Mouse (Mus musculus) liver, adult 2 months (tissue): ENCODE data around the gene Adamtsl2. TPM values are rescaled to one million over a fixed set of nuclear protein-coding genes. Genes with fewer than 3 reads are reported as not detected.

ENCODE experiments used
- DNase-seq: peaks from one replicate; pipeline ENCODE4 v3.0.0-alpha.2; 2011; ENCODE audit warnings: low read depth, low spot score; ENCODE audit errors: extremely low read depth
- H3K27ac ChIP-seq: fragments of 200-500 bp; replicated peaks from 2 replicates; pipeline ENCODE4 v1.5.1; 2012; ENCODE audit warnings: low read depth, mild to moderate bottlenecking, control low read depth, inconsistent platforms, low read length; ENCODE audit not compliant: insufficient read depth
- H3K27me3 ChIP-seq: fragments of 200-500 bp; 2 replicates; pipeline ENCODE4 v1.6.1; 2012; ENCODE audit warnings: mild to moderate bottlenecking, moderate library complexity, low read length, inconsistent platforms; ENCODE audit not compliant: control insufficient read depth, insufficient read depth
- H3K36me3 ChIP-seq: fragments of 200-500 bp; 2 replicates; pipeline ENCODE4 v1.6.1; 2012; ENCODE audit warnings: low read length, inconsistent platforms; ENCODE audit not compliant: control insufficient read depth, insufficient read depth
- H3K4me1 ChIP-seq: fragments of 200-500 bp; 2 replicates; pipeline ENCODE4 v1.6.1; 2011; ENCODE audit warnings: low read length; ENCODE audit not compliant: control insufficient read depth, insufficient read depth
- H3K4me3 ChIP-seq: fragments of 200-500 bp; 2 replicates; pipeline ENCODE4 v1.5.1; 2011; ENCODE audit warnings: low read depth, mild to moderate bottlenecking, control low read depth, low read length, moderate library complexity; ENCODE audit not compliant: insufficient read depth
- H3K79me2 ChIP-seq: fragments of 200-500 bp; 2 replicates; pipeline ENCODE4 v1.6.1; 2012; ENCODE audit warnings: inconsistent platforms, mild to moderate bottlenecking, low read length, moderate library complexity; ENCODE audit not compliant: control insufficient read depth, insufficient read depth
- H3K9ac ChIP-seq: fragments of 200-500 bp; 2 replicates; pipeline ENCODE4 v1.6.1; 2012; ENCODE audit warnings: low read depth, mild to moderate bottlenecking, control low read depth, inconsistent platforms, low read length
- CTCF ChIP-seq: fragments of 200-500 bp; IDR thresholded peaks from 2 replicates; pipeline ENCODE4 v1.5.1; 2011; ENCODE audit warnings: low read depth, low read length, control low read depth
- POLR2A ChIP-seq: fragments of 200-500 bp; IDR thresholded peaks from 2 replicates; pipeline ENCODE4 v1.6.1; 2011; ENCODE audit warnings: low read length, control low read depth; ENCODE audit not compliant: insufficient read depth; ENCODE audit errors: extremely low read depth
- WGBS: fragments of 180-500 bp; shearing (Covaris S2); methylation state at CpG from one replicate; pipeline ENCODE4 v1.1.7; 2018; 5-methylcytosine and 5-hydroxymethylcytosine counted together
- polyA plus RNA-seq: library from polyadenylated mRNA; depleted of rRNA; stranded (reverse); fragments of >200 nt; gene quantifications from 2 replicates; pipeline ENCODE4 v1.2.3, GENCODE M21; 2012; rRNA removed
- total RNA-seq: library from RNA; depleted of rRNA; stranded (reverse); fragments of >200 nt; gene quantifications from 2 replicates; pipeline ENCODE4 v1.2.3, GENCODE M21; 2014; rRNA removed

Adamtsl2 gene
- total RNA-seq, result 3.5 and 4.4 TPM in 2 replicates
- polyA plus RNA-seq, result 4.4 and 6.7 TPM in 2 replicates

DNA sequence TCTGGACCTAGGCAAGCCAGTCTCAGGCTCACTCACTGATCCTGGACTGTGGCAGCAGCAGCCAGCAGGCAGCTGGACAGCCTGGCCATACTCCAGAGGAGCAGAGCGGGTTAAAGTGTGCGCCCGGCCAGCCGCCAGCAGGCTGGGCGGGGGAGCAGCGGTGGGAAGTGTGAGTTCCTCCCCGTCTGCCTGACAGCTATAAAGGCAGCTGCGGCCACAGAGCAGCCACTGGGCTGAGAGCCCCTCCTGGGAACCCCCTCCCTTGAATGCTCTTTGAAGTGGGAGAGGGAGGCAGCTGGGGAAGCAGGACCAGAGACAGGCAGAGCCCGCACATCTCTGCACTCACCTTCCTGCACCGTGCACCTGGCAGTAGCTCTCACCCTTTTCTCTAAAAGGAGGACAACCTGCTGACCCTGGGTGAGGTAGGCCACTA is at the start of gene Adamtsl2:
Adamtsl2 (plus strand) TSS at position 228 of the 433 bp plus-strand sequence.
- Histone ChIP-seq H3K27ac (no peak within 1 kb of the TSS), H3K36me3 (no peaks in the 10 kb centered on the region), H3K27me3 (no peaks in the 10 kb centered on the region), H3K9ac (peak within 1 kb of the TSS; percentile 14), H3K4me1 (0 out of 2 replicates have a peak, but pooled peaks cover 3% of the 10 kb centered on the region), H3K4me3 (peak within 1 kb of the TSS; percentile 23), H3K79me2 (no peaks in the 10 kb centered on the region)
- TF ChIP-seq POLR2A (no peak), CTCF (no peak)
- peak; percentile 60 for DNase-seq
- WGBS, result 3% methylated on average over 10 of the region's 10 CpGs

GRCm38 (mm10) chr2:27032361-27032760 is 46.8 kb upstream of the Adamtsl2 start:
- H3K27ac ChIP-seq, result no peak overlapping the region
- TF ChIP-seq CTCF, result no peak
- TF ChIP-seq POLR2A, result no peak
- no peaks in the 10 kb centered on the region for H3K36me3 ChIP-seq
- no peaks in the 10 kb centered on the region for H3K79me2 ChIP-seq
- H3K27me3 ChIP-seq, result no peaks in the 10 kb centered on the region
- H3K4me1 ChIP-seq, result no peaks in the 10 kb centered on the region
- DNase-seq, result no peak
- H3K9ac ChIP-seq, result no peak overlapping the region
- no peak overlapping the region for H3K4me3 ChIP-seq
- WGBS, result 75% methylated on average over 2 of the region's 2 CpGs

DNA sequence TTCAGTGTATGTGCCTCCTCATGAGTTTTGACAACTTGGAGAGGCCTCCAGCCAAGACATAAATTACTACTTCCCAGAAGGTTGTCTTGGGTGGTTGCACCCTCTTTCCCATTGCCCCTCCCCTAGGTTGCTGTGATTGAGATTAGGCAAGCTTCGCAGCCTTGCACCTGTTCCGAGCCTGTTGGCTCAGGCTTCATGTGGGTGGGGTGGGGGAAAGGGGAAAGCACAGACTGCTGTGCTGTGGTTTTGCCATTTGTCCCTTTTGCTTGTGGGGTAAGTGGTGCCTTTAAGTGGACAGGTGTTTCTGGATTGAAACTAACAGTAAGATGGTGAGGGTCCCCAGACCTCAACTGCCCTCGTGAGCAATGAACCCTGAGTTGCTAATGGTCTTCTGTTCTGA is 43.2 kb upstream of the Adamtsl2 start:
- no peak overlapping the region for H3K27ac ChIP-seq
- no peaks in the 10 kb centered on the region for H3K79me2 ChIP-seq
- DNase-seq, result no peak
- H3K36me3 ChIP-seq, result no peaks in the 10 kb centered on the region
- H3K9ac ChIP-seq, result no peak overlapping the region
- TF ChIP-seq POLR2A (no peak), CTCF (no peak)
- 49% methylated on average over 3 of the region's 3 CpGs for WGBS
- H3K27me3 ChIP-seq, result no peaks in the 10 kb centered on the region
- no peaks in the 10 kb centered on the region for H3K4me1 ChIP-seq
- H3K4me3 ChIP-seq, result no peak overlapping the region

- H3K9ac ChIP-seq, result no peak overlapping the region
- H3K27ac ChIP-seq, result no peak overlapping the region
Measured at GRCm38 (mm10) chr2:27037008-27037407, 42.2 kb upstream of the Adamtsl2 start.

DNA sequence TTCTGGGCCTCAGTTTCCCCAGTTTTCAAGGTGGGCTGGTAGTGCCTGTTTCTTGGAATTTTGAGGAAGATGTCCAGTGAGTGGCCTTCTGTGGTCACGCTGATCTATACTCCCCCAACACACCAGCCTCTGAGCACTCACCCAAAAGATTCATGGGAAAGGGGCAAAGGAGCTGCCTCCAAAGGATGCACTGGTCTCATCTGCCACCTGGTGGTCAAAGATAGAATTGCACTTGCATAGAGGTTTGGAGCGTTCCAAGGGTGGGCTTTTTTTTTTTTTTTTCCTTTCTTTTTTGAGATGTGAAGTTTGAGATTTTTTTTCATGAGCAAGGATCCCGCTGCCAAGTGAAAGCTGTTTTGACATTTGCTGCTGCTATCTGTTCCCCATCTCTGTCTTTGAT is 40.6 kb upstream of the Adamtsl2 start:
- no peak overlapping the region for H3K9ac ChIP-seq
- H3K27ac ChIP-seq, result no peak overlapping the region
- DNase-seq, result no peak
- H3K4me1 ChIP-seq, result peaks cover 13% of the 10 kb centered on the region
- H3K79me2 ChIP-seq, result no peaks in the 10 kb centered on the region
- peak; percentile 77 for TF ChIP-seq CTCF
- TF ChIP-seq POLR2A, result no peak
- no peak overlapping the region for H3K4me3 ChIP-seq
- no peaks in the 10 kb centered on the region for H3K27me3 ChIP-seq
- H3K36me3 ChIP-seq, result no peaks in the 10 kb centered on the region
- 5% methylated on average over 3 of the region's 3 CpGs for WGBS

More at GRCm38 (mm10) chr2:27037008-27037407, 42.2 kb upstream of the Adamtsl2 start:
- peaks cover 5% of the 10 kb centered on the region for H3K4me1 ChIP-seq
- no peak overlapping the region for H3K4me3 ChIP-seq
- DNase-seq, result no peak
- WGBS, result 82% methylated on average over 4 of the region's 4 CpGs
- H3K27me3 ChIP-seq, result no peaks in the 10 kb centered on the region
- TF ChIP-seq POLR2A, result no peak
- no peak for TF ChIP-seq CTCF
- no peaks in the 10 kb centered on the region for H3K79me2 ChIP-seq
- H3K36me3 ChIP-seq, result no peaks in the 10 kb centered on the region

- TF ChIP-seq CTCF (peak; percentile 58), POLR2A (no peak)
- no peak overlapping the region for H3K4me3 ChIP-seq
Measured at GRCm38 (mm10) chr2:27039286-27039685, 39.9 kb upstream of the Adamtsl2 start.

More at GRCm38 (mm10) chr2:27039286-27039685, 39.9 kb upstream of the Adamtsl2 start:
- Histone ChIP-seq H3K79me2 (no peaks in the 10 kb centered on the region), H3K9ac (no peak overlapping the region), H3K27me3 (no peaks in the 10 kb centered on the region), H3K27ac (no peak overlapping the region), H3K4me1 (peaks cover 13% of the 10 kb centered on the region), H3K36me3 (no peaks in the 10 kb centered on the region)
- 24% methylated on average over 1 of the region's 1 CpGs for WGBS
- DNase-seq, result no peak
